Mouse (Mus musculus): ENCODE measurements around the gene Cort. TPM values are rescaled to one million over a fixed set of nuclear protein-coding genes. Genes with fewer than 3 reads are reported as not detected.

The Cort gene
- total RNA-seq, 2 experiments from 2014 or later: 0.41 to 1.4 TPM

- DNase-seq (ENCODE audit: low spot score in 2 of 2): peak; percentile 70 to 88
Measured at GRCm38 (mm10) chr4:149099369-149100017, 27.1 kb downstream of the Cort start, which contains the start of gene Pex14. Gene Pex14, minus strand, starts transcription at chr4:149099876.

- no peak for DNase-seq (ENCODE audit: low spot score in 2 of 2)
Measured at GRCm38 (mm10) chr4:149098571-149098970, 28.0 kb downstream of the Cort start.

DNA sequence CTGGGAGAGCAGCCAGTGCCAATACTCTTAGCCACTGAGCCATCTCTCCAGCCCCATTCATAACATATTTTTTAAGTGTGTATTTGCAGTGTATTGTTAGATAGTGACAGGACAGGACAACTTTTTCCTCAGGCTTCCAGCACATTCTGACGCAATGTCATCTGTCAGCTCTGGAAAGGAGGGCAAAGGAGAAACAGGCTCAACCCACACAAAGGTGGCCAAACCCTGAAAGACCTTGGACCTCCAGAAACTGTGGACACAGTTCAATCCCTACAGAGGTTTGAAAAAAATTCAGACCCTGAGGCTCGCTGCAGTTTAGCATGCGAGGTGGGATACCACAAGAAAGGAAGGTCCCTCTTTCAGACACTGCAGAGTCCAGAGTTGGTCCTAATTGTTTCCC lies 28.6 kb downstream of the Cort start:
- no peak for DNase-seq (ENCODE audit: low spot score in 2 of 2)

GRCm38 (mm10) chr4:149091364-149091763 lies 35.2 kb downstream of the Cort start:
- no peak for DNase-seq (ENCODE audit: low spot score in 2 of 2)

- no peak for DNase-seq (ENCODE audit: low spot score in 2 of 2)
Measured at GRCm38 (mm10) chr4:149085381-149085780, 41.2 kb downstream of the Cort start.

- DNase-seq (ENCODE audit: low spot score in 2 of 2): peak in 1 of 2 experiments; percentile 37
Measured at GRCm38 (mm10) chr4:149081528-149081927, 45.0 kb downstream of the Cort start.

- no peak for DNase-seq (ENCODE audit: low spot score in 2 of 2)
Measured at GRCm38 (mm10) chr4:149080111-149080510, 46.5 kb downstream of the Cort start.

GRCm38 (mm10) chr4:149079629-149080028 lies 46.9 kb downstream of the Cort start:
- no peak for DNase-seq (ENCODE audit: low spot score in 2 of 2)

DNA sequence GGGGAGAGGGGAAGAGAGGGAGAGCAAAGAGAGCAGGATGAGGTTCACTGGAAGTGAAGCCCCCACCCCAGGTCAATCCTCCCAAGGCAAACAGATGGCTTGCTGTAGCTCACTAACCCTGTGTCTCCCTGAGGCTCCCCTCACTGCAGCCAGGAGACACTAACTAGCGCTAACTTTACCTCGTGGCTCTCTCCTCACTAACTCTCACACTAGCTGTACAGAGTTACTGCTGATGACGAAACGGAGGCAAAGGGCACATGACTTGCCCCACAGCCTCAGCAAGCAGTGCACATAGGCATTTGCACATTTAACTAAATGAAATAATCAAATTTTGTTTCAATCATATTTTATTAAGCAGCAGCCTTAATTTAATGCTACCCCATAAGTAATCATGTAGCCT lies 48.3 kb downstream of the Cort start:
- DNase-seq (ENCODE audit: low spot score in 2 of 2): no peak

- peak in 1 of 2 experiments; percentile 56 for DNase-seq (ENCODE audit: low spot score in 2 of 2)
Measured at GRCm38 (mm10) chr4:149075871-149076575, 50.5 kb downstream of the Cort start.

- DNase-seq (ENCODE audit: low spot score in 2 of 2): no peak
Measured at GRCm38 (mm10) chr4:149075073-149075472, 51.5 kb downstream of the Cort start.

Other genes starting within 250 kb of the Cort start
- 10 to 100 TPM; 29.0 to 30.3 TPM for gene Pex14, start 26.9 kb downstream of the Cort start, total RNA-seq (2021)
- 10 to 100 TPM; 33.0 TPM for gene Dffa, start 22.6 kb downstream of the Cort start, total RNA-seq (2021)
- gene Cenps, start 10.9 kb upstream of the Cort start, total RNA-seq (2021): 10 to 100 TPM; 12.5 to 12.7 TPM
- gene Pgd, start 40.0 kb upstream of the Cort start, total RNA-seq (2021): 10 to 100 TPM; 42.5 to 47.9 TPM
- gene Kif1b, start 180.9 kb upstream of the Cort start, total RNA-seq (2021): 100 to 1,000 TPM; 266 to 283 TPM